Mouse (Mus musculus) forebrain, embryonic 10.5 days (tissue): Measurements from ENCODE around the gene Shisa8. TPM values are rescaled to one million over a fixed set of nuclear protein-coding genes. Genes with fewer than 3 reads are reported as not detected.

ENCODE experiments used
- DNase-seq: peaks from one replicate; pipeline ENCODE4 v3.0.0-alpha.2; 2017; ENCODE audit warnings: low spot score; ENCODE audit errors: extremely low spot score
- H3K27ac ChIP-seq: fragments of 300-500 bp; sonication (generic); 2 replicates; pipeline ENCODE4 v1.5.1; 2016; ENCODE audit warnings: mild to moderate bottlenecking
- H3K27me3 ChIP-seq: fragments of 300-500 bp; sonication (generic); 2 replicates; pipeline ENCODE4 v1.6.1; 2016; ENCODE audit warnings: mild to moderate bottlenecking; ENCODE audit not compliant: poor library complexity, severe bottlenecking
- H3K36me3 ChIP-seq: fragments of 300-500 bp; sonication (generic); replicated peaks from 2 replicates; pipeline ENCODE4 v1.6.1; 2016; ENCODE audit warnings: mild to moderate bottlenecking, moderate library complexity
- H3K4me1 ChIP-seq: fragments of 300-500 bp; sonication (generic); 2 replicates; pipeline ENCODE4 v1.6.1; 2016
- H3K4me3 ChIP-seq: fragments of 300-500 bp; sonication (generic); 2 replicates; pipeline ENCODE4 v1.5.1; 2016; ENCODE audit warnings: mild to moderate bottlenecking, moderate library complexity
- H3K9me3 ChIP-seq: fragments of 300-500 bp; sonication (generic); 2 replicates; pipeline ENCODE4 v1.6.1; 2016; ENCODE audit warnings: mild to moderate bottlenecking, moderate library complexity
- WGBS: fragments of 180-500 bp; shearing (Covaris S2); methylation state at CpG from one replicate; pipeline ENCODE4 v1.1.7; 2016; 5-methylcytosine and 5-hydroxymethylcytosine counted together
- microRNA counts: library from miRNA; unstranded; fragments of <30 nt; microRNA quantifications from one replicate; lab custom pipeline; 2017
- microRNA-seq: library from miRNA; unstranded; fragments of <30 nt; microRNA quantifications from one replicate; pipeline ENCODE4, GENCODE M21; 2017
- polyA plus RNA-seq: library from polyadenylated mRNA; unstranded; fragments of >200 nt; fragmentation: Nextera tagmentation; extraction: Ambion mirVana; gene quantifications from 2 replicates; pipeline ENCODE4 v1.2.1, GENCODE M21; 2016

Shisa8 gene
- polyA plus RNA-seq, 1 experiment from 2014 or later, result 0.95 TPM

GRCm38 (mm10) chr15:82161965-82162600, 50.5 kb downstream of the Shisa8 start:
- Histone ChIP-seq H3K4me3 (no peak overlapping the region), H3K27ac (no peak overlapping the region), H3K9me3 (no peaks in the 10 kb centered on the region), H3K4me1 (peaks cover 85% of the 10 kb centered on the region), H3K27me3 (no peaks in the 10 kb centered on the region), H3K36me3 (peaks cover 21% of the 10 kb centered on the region)
- 92% methylated on average over 12 of the region's 12 CpGs for WGBS
- no peak for DNase-seq

GRCm38 (mm10) chr15:82160731-82161640, 51.6 kb downstream of the Shisa8 start:
- WGBS, result 89% methylated on average over 11 of the region's 11 CpGs
- Histone ChIP-seq H3K4me1 (peaks cover 75% of the 10 kb centered on the region), H3K4me3 (no peak overlapping the region), H3K36me3 (peaks cover 32% of the 10 kb centered on the region), H3K9me3 (no peaks in the 10 kb centered on the region), H3K27me3 (no peaks in the 10 kb centered on the region), H3K27ac (no peak overlapping the region)
- DNase-seq, result no peak

- Histone ChIP-seq H3K4me3 (no peak overlapping the region), H3K36me3 (peaks cover 47% of the 10 kb centered on the region), H3K27me3 (no peaks in the 10 kb centered on the region), H3K9me3 (no peaks in the 10 kb centered on the region), H3K27ac (no peak overlapping the region), H3K4me1 (peaks cover 69% of the 10 kb centered on the region)
- 87% methylated on average over 9 of the region's 9 CpGs for WGBS
- no peak for DNase-seq
These were observed 53.1 kb downstream of the Shisa8 start for GRCm38 (mm10) chr15:82159471-82159870.

GRCm38 (mm10) chr15:82158243-82159035, 54.2 kb downstream of the Shisa8 start:
- Histone ChIP-seq H3K36me3 (peaks cover 57% of the 10 kb centered on the region), H3K4me3 (no peak overlapping the region; the same call in 1 of the 2 replicates), H3K27me3 (no peaks in the 10 kb centered on the region), H3K27ac (0 out of 2 replicates have a peak overlapping the region, but pooled peaks have one; percentile 15), H3K9me3 (no peaks in the 10 kb centered on the region), H3K4me1 (peaks cover 62% of the 10 kb centered on the region)
- 79% methylated on average over 17 of the region's 17 CpGs for WGBS
- DNase-seq, result no peak

GRCm38 (mm10) chr15:82156902-82157301, 55.7 kb downstream of the Shisa8 start:
- peaks cover 67% of the 10 kb centered on the region for H3K4me1 ChIP-seq
- H3K36me3 ChIP-seq, result peaks cover 72% of the 10 kb centered on the region
- no peak overlapping the region for H3K4me3 ChIP-seq
- no peak overlapping the region for H3K27ac ChIP-seq
- H3K9me3 ChIP-seq, result no peaks in the 10 kb centered on the region
- DNase-seq, result no peak
- WGBS, result 89% methylated on average over 10 of the region's 10 CpGs
- H3K27me3 ChIP-seq, result no peaks in the 10 kb centered on the region

GRCm38 (mm10) chr15:82156298-82156697, 56.3 kb downstream of the Shisa8 start:
- no peaks in the 10 kb centered on the region for H3K9me3 ChIP-seq
- H3K36me3 ChIP-seq, result peaks cover 77% of the 10 kb centered on the region
- 94% methylated on average over 6 of the region's 6 CpGs for WGBS
- H3K27me3 ChIP-seq, result no peaks in the 10 kb centered on the region
- peaks cover 64% of the 10 kb centered on the region for H3K4me1 ChIP-seq
- H3K4me3 ChIP-seq, result no peak overlapping the region
- no peak overlapping the region for H3K27ac ChIP-seq
- DNase-seq, result no peak

MicroRNAs encoded within 50 kb of the gene (microRNA counts, 519-probe panel; counts per million panel counts)
- microRNA mmu-miR-33 (lab: Ali Mortazavi, UCI), result 3,997 counts per million, percentile 77 among the panel's probes with 10 or more counts

Small RNA genes within 50 kb of the gene (microRNA-seq; reads per million reads assigned to microRNA genes)
- gene Mir33, result 120 reads per million, percentile 50 among the genes with 10 or more reads in this experiment

Other genes with a start within 250 kb of the Shisa8 start
- gene 1700029P11Rik, start 232.3 kb downstream of the Shisa8 start, polyA plus RNA-seq, result not detected in 2 replicates
- 90.8 and 94.9 TPM in 2 replicates for gene Xrcc6, start 225.0 kb downstream of the Shisa8 start, polyA plus RNA-seq
- gene Desi1, start 179.0 kb downstream of the Shisa8 start, polyA plus RNA-seq, result 35.2 and 36.5 TPM in 2 replicates
- gene Snu13, start 165.2 kb downstream of the Shisa8 start, polyA plus RNA-seq, result 386 and 402 TPM in 2 replicates
- gene 4930407I10Rik, start 153.7 kb downstream of the Shisa8 start, polyA plus RNA-seq, result not detected in 2 replicates
- gene Mei1, start 142.8 kb downstream of the Shisa8 start, polyA plus RNA-seq, result 0.06 and 0.11 TPM in 2 replicates
- gene Ccdc134, start 84.9 kb downstream of the Shisa8 start, polyA plus RNA-seq, result 22.9 and 24.0 TPM in 2 replicates
- 207 and 227 TPM in 2 replicates for gene Srebf2, start 65.6 kb downstream of the Shisa8 start, polyA plus RNA-seq
- 0.18 TPM in 1 of 2 replicates, not detected in the other for gene Tnfrsf13c, start 11.6 kb upstream of the Shisa8 start, polyA plus RNA-seq
- gene Cenpm, start 31.9 kb upstream of the Shisa8 start, polyA plus RNA-seq, result 95.1 and 97.3 TPM in 2 replicates
- gene 1500009C09Rik, start 39.6 kb upstream of the Shisa8 start, polyA plus RNA-seq, result 0.26 TPM in 1 of 2 replicates, not detected in the other
- 62.1 and 62.5 TPM in 2 replicates for gene Sept3, start 62.1 kb upstream of the Shisa8 start, polyA plus RNA-seq
- gene Wbp2nl, start 86.1 kb upstream of the Shisa8 start, polyA plus RNA-seq, result 0.10 and 0.11 TPM in 2 replicates
- 20.5 and 20.8 TPM in 2 replicates for gene Naga, start 126.1 kb upstream of the Shisa8 start, polyA plus RNA-seq
- 3.7 and 4.3 TPM in 2 replicates for gene Pheta2, start 126.1 kb upstream of the Shisa8 start, polyA plus RNA-seq
- gene Smdt1, start 126.1 kb upstream of the Shisa8 start, polyA plus RNA-seq, result 218 and 236 TPM in 2 replicates
- 228 and 249 TPM in 2 replicates for gene Ndufa6, start 141.5 kb upstream of the Shisa8 start, polyA plus RNA-seq
- gene Cyp2d22, start 167.4 kb upstream of the Shisa8 start, polyA plus RNA-seq, result 3.0 and 3.8 TPM in 2 replicates
- not detected in 2 replicates for gene Cyp2d11, start 181.2 kb upstream of the Shisa8 start, polyA plus RNA-seq
- gene Cyp2d10, start 194.4 kb upstream of the Shisa8 start, polyA plus RNA-seq, result not detected in 2 replicates
- not detected in 2 replicates for gene Cyp2d9, start 220.6 kb upstream of the Shisa8 start, polyA plus RNA-seq